Mouse (Mus musculus) gastrocnemius, postnatal 36 days (tissue): ENCODE measurements at regions not wholly inside any gene's neighbourhood (a gene's known extent, or its start where the extent isn't known, plus 50 kb on each side); places are given as distances from the start of the nearest gene placed in this dataset.

Experiments
- DNase-seq, 2 experiments: peaks; one replicate each; pipeline ENCODE4 v3.0.0; 2022
- intact Hi-C: fragments of 180-260 bp; cut with DNase I; formaldehyde crosslinking; loops from one replicate; pipeline ENCODE4 v1.15.1; 2025

- intact Hi-C loops: no loop called here
- no peak for DNase-seq
Observed at GRCm38 (mm10) chr8:8938536-8938935, 248.2 kb upstream of the Arglu1 start.

DNA sequence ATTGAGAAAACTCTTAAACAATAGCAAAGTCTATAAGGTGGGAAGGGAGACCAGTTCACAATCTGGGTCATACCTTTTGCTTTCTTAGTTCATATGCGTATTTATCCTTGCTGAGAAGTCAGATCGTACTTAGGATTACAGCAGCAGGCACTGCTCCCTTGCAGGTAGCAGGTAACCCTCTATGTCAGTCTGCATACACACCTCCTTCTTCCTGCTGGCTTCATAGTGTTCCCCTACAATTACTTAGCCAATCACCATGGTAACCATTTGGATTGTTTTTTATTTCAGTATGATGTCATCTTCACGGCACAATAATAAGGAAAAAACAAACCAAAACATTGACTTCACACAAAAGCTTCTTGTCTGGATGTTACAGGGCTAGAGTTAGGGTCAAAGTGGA lies 242.1 kb upstream of the Arglu1 start:
- intact Hi-C loops: no loop called here
- no peak for DNase-seq

DNA sequence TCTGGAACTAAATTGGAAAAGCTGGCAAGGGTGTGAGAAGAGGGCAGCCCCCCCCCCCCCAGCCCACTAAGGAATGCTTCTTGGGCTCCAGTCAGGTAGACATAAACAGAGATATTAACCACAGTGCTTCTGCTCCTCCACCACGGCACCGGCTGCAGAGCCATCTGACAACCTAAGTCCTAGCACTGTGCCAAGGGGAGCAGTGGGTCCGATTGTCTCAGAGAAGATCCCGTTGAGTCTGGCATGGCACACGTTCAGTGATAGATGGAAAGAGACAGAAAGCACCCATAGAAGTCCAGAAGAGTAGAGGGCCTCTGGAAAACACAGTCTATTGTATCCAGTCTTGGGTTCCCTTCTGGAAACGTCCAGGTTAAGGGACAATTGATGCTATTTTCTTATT lies 241.4 kb upstream of the Arglu1 start:
- no peak for DNase-seq
- intact Hi-C loops: no loop called here

DNA sequence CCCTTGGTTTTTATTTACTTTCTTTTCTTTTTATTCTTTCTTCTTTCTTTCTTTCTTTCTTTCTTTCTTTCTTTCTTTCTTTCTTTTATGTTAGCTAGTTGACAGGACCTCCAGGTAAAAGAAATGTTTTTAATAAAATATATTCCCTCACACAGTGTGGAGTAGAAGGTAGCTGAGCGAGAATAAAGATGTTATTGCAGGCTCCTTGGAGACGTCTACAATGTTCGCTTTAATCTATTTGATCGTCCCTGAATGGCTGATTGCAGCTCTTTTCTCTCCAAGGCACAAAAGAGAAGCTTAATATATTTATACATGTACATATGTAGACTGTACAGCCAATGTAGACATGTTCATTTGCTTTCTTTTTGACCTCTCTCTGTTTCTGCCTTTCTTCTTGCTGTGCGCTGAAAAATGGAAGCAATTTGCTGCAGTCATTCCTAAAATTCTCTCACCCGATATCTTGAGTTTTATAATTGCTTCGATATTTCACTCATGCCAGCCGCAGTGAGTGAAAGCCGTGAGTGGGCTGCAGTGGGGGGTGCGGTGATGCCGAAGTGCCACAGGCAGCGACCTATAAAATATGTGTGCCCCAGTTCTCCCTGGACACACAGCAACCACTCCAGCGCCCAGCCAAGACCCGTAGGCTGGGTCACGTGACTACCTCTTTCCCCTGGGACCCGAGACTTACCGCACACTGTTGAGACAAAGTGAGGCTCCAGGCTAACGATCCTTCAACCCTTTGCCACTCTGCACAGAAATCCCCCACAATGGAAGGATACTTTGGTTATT lies 237.9 kb upstream of the Arglu1 start:
- intact Hi-C loops: no loop called here
- no peak for DNase-seq

GRCm38 (mm10) chr8:8921446-8921845 lies 231.1 kb upstream of the Arglu1 start:
- intact Hi-C loops: no loop called here
- DNase-seq: no peak

DNA sequence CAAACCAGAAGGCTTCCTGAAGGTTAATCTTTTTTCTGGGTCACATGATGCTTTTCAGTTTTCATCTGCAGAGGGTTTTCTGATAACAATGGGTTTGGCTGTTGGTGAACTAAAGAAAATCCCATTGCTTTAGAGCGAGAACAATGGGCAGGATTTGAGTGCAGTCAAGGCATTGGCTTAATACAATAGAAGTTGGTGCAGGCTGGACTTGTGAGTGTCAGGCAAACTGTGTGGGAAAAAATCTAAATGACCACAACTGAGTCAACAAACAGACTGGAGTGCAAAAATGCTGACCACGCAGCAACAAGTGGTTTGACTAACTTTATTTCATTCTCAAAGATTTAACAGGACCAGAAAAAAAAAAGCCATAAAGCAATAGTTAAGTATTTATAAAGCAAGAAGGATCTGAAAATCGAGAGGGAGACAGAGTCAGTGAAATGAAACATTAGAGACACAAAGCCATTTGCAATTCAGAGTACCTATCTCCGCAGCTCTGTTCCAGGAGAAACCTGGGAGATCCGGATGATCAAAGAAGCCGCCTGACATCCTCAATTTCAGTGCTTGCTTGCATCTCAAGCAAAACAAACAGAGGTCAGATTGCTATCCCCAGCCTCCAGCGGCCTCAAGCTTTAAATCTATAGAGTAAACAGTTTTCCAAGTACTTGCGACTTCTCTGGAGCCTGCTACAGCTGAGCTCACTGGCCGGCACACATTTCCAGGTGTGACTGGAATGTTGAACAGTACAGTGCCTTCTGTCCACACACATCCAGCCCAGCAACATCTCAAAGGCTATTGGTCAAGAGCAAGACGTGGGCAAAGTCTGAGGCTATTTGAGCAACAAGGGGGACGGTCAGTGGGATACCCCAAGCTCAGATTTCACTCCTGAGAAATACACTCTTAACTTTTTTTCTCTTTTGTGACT lies 229.5 kb upstream of the Arglu1 start:
- no peak for DNase-seq
- intact Hi-C loops: no loop called here

- intact Hi-C loops: no loop called here
- no peak for DNase-seq
Observed at GRCm38 (mm10) chr8:8919040-8919439, 228.7 kb upstream of the Arglu1 start.

GRCm38 (mm10) chr8:8907478-8908165 lies 217.3 kb upstream of the Arglu1 start:
- intact Hi-C loops: no loop called here
- no peak for DNase-seq

GRCm38 (mm10) chr8:8892996-8893395 lies 202.7 kb upstream of the Arglu1 start:
- intact Hi-C loops: no loop called here
- DNase-seq: no peak

DNA sequence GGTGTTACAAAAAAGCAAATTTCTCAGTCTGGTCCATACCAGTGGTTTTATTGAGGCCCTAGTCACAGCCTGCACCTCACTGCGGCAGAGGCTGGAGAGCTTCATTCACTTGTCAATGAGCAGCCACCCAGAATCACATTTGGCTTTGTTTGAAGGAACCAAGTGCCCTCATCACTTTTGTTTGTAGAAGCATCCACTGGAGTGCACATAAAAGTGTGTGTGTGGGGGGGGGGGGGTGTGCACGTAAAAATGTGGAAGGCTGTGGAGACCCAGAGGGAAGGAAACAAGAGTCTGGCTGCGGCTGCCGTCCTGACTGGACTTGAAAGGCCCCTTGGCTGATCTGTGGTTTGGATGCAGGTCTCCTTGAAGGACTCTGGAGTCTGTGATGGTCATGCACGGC lies 187.0 kb upstream of the Arglu1 start:
- intact Hi-C loops: no loop called here
- DNase-seq: no peak

- intact Hi-C loops: no loop called here
- no peak for DNase-seq
Observed at GRCm38 (mm10) chr8:8876879-8877278, 186.6 kb upstream of the Arglu1 start.

- intact Hi-C loops: no loop called here
- no peak for DNase-seq
Observed at GRCm38 (mm10) chr8:8876469-8876868, 186.1 kb upstream of the Arglu1 start.

DNA sequence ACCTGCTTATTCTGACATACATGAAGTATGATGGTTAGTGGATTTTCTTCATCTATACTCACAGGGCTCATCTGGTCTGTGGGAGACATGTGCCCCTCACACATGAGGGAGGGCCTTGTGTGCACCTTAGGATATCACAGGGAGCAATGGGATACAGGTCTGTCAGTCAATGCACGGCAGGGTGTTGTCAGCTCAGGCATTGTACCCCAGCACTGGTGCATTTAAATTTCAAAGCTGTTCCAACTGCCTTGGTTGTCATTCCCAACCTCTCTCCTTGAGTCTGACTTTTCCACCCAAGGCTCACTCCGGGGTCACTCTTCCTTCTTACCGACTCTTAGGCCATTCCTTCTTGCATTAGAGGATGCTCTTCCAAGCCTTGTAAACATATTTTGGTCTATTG lies 181.6 kb upstream of the Arglu1 start:
- DNase-seq: no peak
- intact Hi-C loops: no loop called here

GRCm38 (mm10) chr8:8871039-8871438 lies 180.7 kb upstream of the Arglu1 start:
- no peak for DNase-seq
- intact Hi-C loops: no loop called here

DNA sequence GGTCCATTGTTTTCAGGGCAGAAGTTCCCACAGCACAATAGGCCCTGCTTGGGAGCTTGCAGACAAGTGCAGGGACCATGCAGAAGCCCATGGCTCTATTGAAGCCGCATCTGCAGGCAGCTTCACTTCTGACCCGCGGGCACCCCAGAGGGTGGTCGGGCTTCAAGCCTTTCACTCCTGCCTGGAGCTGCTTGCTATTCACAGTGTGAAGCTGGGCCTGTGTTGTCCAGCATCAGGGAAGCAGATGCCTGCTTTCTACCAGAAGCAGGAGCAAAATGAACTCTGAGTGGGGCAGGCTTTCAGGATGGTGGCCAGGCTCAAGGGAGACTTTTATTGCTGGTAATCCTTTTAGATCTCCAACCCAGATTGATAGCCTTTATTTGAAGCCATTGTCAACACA lies 180.2 kb upstream of the Arglu1 start:
- no peak for DNase-seq
- intact Hi-C loops: no loop called here

- intact Hi-C loops: no loop called here
Observed at GRCm38 (mm10) chr8:8869338-8869737, 179.0 kb upstream of the Arglu1 start.

DNA sequence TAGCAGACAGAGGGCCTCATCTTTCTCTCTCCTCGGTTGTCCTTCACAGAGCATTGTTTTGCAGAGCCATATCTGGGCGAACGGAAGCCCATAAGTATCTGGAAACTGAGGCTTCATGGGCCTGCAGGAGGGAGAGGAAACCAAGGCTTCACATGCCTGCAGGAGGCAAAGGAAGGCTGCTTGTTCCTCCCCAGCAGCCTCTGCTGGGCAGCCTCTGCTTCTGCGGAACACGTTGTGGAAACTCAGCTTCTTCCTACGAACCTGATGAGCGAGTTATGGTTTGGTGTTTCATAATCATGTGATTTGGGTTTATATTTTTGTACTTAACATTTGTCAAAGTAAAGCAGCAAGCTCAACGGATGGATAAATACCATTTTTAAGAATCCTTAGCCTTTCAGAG lies 177.6 kb upstream of the Arglu1 start:
- no peak for DNase-seq
- intact Hi-C loops: no loop called here

More at GRCm38 (mm10) chr8:8869338-8869737, 179.0 kb upstream of the Arglu1 start:
- no peak for DNase-seq

GRCm38 (mm10) chr8:8867126-8867777 lies 176.9 kb upstream of the Arglu1 start:
- DNase-seq: no peak
- intact Hi-C loops: no loop called here

GRCm38 (mm10) chr8:8862767-8863166 lies 172.4 kb upstream of the Arglu1 start:
- intact Hi-C loops: no loop called here
- no peak for DNase-seq

DNA sequence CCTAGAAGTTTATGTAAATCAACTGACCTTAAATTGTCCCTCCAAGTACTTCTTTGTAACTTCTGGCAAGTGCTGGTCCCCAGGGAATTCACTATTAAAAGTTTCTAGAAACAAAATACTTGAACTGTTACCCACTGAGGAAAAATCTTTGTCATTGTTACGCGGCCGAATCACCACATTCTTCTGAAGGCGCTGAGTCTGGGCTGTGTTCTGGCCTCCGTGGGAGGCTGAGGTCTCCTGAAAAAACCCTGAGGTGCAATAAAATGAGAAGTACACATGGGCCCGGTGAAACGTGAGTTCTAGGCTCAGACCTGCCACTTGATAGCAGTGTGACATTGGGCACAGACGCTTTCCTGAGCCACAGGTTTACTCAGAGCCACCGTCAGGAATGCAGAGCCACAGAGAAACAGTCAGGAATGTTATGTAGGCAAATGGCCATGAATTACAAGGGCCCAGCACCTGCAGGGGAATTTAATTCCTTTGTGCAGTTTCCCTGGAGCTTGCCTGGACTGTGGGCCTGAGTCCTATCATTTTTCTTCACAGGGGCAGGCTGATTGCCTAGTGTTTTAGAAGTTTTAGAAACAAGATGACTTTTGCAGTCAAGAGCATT lies 171.1 kb upstream of the Arglu1 start:
- DNase-seq: no peak
- intact Hi-C loops: no loop called here
